Mouse (Mus musculus) forebrain, embryonic 13.5 days (tissue): ENCODE measurements at regions not wholly inside any gene's neighbourhood (a gene's known extent, or its start where the extent isn't known, plus 50 kb on each side); places are given as distances from the start of the nearest gene placed in this dataset.

Source experiments
- ATAC-seq: fragments of 200-750 bp; cut with Nextera tagmentation; 2 replicates; pipeline ENCODE4 v1.8.0; 2017
- H3K27ac ChIP-seq: fragments of 300-500 bp; sonication (generic); 2 replicates; pipeline ENCODE4 v1.5.1; 2015; ENCODE audit warnings: inconsistent platforms, mild to moderate bottlenecking, moderate library complexity
- H3K27me3 ChIP-seq: fragments of 300-500 bp; sonication (generic); 2 replicates; pipeline ENCODE4 v1.6.1; 2015; ENCODE audit warnings: mild to moderate bottlenecking, inconsistent platforms
- H3K36me3 ChIP-seq: fragments of 300-500 bp; sonication (generic); 2 replicates; pipeline ENCODE4 v1.6.1; 2015; ENCODE audit warnings: mild to moderate bottlenecking, inconsistent platforms; ENCODE audit not compliant: poor library complexity, severe bottlenecking
- H3K4me1 ChIP-seq: fragments of 300-500 bp; sonication (generic); 2 replicates; pipeline ENCODE4 v1.6.1; 2015; ENCODE audit warnings: inconsistent platforms
- H3K4me2 ChIP-seq: fragments of 300-500 bp; sonication (generic); 2 replicates; pipeline ENCODE4 v1.6.1; 2015; ENCODE audit warnings: inconsistent platforms, mild to moderate bottlenecking, moderate library complexity
- H3K4me3 ChIP-seq: fragments of 300-500 bp; sonication (generic); 2 replicates; pipeline ENCODE4 v1.5.1; 2015; ENCODE audit warnings: mild to moderate bottlenecking, inconsistent platforms
- H3K9ac ChIP-seq: fragments of 300-500 bp; sonication (generic); 2 replicates; pipeline ENCODE4 v1.6.1; 2015; ENCODE audit warnings: mild to moderate bottlenecking, inconsistent platforms
- H3K9me3 ChIP-seq: fragments of 300-500 bp; sonication (generic); replicated peaks from 2 replicates; pipeline ENCODE4 v1.6.1; 2016; ENCODE audit warnings: inconsistent platforms
- WGBS: fragments of 180-500 bp; shearing (Covaris S2); methylation state at CpG from one replicate; pipeline ENCODE4 v1.1.7; 2015; 5-methylcytosine and 5-hydroxymethylcytosine counted together

GRCm38 (mm10) chr14:102820663-102821062 is 161.8 kb downstream of the Kctd12 start:
- Histone ChIP-seq H3K9me3 (no peaks in the 10 kb centered on the region), H3K4me3 (no peak overlapping the region), H3K4me1 (no peaks in the 10 kb centered on the region), H3K36me3 (no peaks in the 10 kb centered on the region), H3K9ac (no peak overlapping the region), H3K27ac (no peak overlapping the region), H3K27me3 (no peaks in the 10 kb centered on the region), H3K4me2 (no peak overlapping the region)
- ATAC-seq: no peak
- 90% methylated on average over 5 of the region's 5 CpGs for WGBS

DNA sequence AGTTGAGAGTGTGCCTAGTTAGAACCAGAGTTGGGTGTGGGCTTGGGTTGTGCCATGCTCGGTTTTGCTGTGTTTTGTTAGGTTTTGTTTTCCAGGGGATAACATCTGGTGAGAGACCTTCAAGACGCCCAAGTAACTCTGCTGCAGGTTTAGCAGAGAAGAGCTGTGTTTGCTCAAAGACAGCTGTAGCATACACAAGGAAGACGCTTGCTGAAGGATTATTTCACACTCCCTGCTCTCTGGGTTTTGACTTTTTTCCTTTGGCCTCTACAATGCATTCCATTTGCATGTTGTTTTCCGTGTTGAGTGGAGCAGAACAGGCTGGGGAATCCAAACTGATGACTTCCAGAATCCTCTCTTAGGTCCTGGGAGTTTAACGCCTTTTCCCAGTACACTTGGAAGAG is 170.8 kb downstream of the Kctd12 start:
- no peaks in the 10 kb centered on the region for H3K27me3 ChIP-seq
- no peak overlapping the region for H3K9ac ChIP-seq
- no peak for ATAC-seq
- no peaks in the 10 kb centered on the region for H3K36me3 ChIP-seq
- H3K9me3 ChIP-seq: no peaks in the 10 kb centered on the region
- H3K4me3 ChIP-seq: no peak overlapping the region
- H3K27ac ChIP-seq: no peak overlapping the region
- H3K4me1 ChIP-seq: no peaks in the 10 kb centered on the region
- WGBS: 66% methylated on average over 5 of the region's 5 CpGs
- no peak overlapping the region for H3K4me2 ChIP-seq

DNA sequence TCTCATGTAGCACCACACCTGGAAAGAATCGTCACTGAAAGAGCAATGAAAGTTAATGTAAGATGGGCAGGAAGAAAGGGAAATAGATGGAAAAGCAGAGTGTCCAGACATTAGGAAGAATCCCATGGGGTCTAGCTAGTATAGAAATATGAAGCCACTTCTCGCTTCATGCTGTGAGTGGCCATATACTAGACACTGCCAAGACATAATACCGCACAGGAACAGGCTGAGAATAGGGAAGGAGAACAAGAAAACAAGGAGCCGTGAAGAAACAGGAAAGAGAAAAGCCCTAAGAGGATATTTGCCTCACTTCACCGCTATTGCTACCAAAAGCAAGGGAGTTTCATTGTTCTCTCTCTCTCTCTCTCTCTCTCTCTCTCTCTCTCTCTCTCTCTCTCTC is 171.4 kb downstream of the Kctd12 start:
- Histone ChIP-seq H3K27me3 (no peaks in the 10 kb centered on the region), H3K9me3 (no peaks in the 10 kb centered on the region), H3K36me3 (no peaks in the 10 kb centered on the region), H3K4me2 (no peak overlapping the region), H3K9ac (no peak overlapping the region), H3K27ac (no peak overlapping the region), H3K4me3 (no peak overlapping the region), H3K4me1 (no peaks in the 10 kb centered on the region)
- ATAC-seq: no peak
- 62% methylated on average over 5 of the region's 5 CpGs for WGBS

DNA sequence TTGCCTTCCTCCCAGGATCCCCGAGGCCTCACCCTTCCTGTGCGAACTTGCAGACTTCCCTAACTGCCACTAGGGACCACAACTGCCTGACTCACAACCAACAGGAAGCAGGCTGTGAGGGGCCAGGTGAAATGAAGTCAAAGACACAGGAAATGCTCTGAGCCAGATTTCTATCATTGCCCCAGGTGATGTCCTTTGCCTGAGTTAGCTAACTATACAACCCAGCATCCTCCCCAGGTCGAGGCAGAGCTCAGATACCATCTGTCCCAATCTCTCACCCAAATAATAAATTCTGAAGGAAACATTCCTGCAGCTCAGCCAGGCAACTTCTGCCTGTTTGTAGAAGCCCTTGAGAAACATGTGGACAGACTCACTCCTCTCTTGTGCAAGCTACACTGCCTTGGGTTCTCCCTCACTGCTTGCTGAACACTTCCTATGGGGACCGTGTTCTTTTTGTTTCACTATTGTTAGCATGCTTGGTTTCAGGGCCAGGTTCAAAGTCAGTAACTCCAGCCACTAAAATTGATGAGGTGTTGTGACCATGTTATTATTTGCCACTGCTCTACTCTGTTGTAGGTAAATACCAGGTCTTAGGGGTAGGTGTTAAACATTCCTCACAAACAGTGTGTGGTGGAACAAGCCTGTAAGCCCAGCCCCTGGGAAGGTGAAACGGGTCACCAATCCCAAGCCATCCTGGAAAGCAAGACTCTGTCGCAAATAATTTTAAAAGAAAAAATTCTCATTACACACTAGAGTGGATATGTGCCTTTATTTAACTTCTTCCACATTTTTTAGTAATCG is 172.1 kb downstream of the Kctd12 start:
- H3K9me3 ChIP-seq: no peaks in the 10 kb centered on the region
- no peak overlapping the region for H3K4me3 ChIP-seq
- no peak overlapping the region for H3K27ac ChIP-seq
- no peaks in the 10 kb centered on the region for H3K36me3 ChIP-seq
- H3K9ac ChIP-seq: no peak overlapping the region
- ATAC-seq: no peak
- H3K4me2 ChIP-seq: no peak overlapping the region
- WGBS: 82% methylated on average over 7 of the region's 7 CpGs
- no peaks in the 10 kb centered on the region for H3K4me1 ChIP-seq
- no peaks in the 10 kb centered on the region for H3K27me3 ChIP-seq

- H3K4me1 ChIP-seq: no peaks in the 10 kb centered on the region
- H3K4me2 ChIP-seq: no peak overlapping the region
- no peak overlapping the region for H3K4me3 ChIP-seq
- H3K9me3 ChIP-seq: no peaks in the 10 kb centered on the region
- no peak for ATAC-seq
- no peaks in the 10 kb centered on the region for H3K27me3 ChIP-seq
- 76% methylated on average over 21 of the region's 21 CpGs for WGBS
- no peak overlapping the region for H3K27ac ChIP-seq
- H3K36me3 ChIP-seq: no peaks in the 10 kb centered on the region
- no peak overlapping the region for H3K9ac ChIP-seq
Measured at GRCm38 (mm10) chr14:102805936-102806923, 176.2 kb downstream of the Kctd12 start.

GRCm38 (mm10) chr14:102795676-102796075 is 186.8 kb downstream of the Kctd12 start:
- H3K27ac ChIP-seq: no peak overlapping the region
- H3K4me2 ChIP-seq: no peak overlapping the region
- no peaks in the 10 kb centered on the region for H3K9me3 ChIP-seq
- WGBS: 81% methylated on average over 2 of the region's 2 CpGs
- no peak overlapping the region for H3K9ac ChIP-seq
- no peaks in the 10 kb centered on the region for H3K36me3 ChIP-seq
- no peak overlapping the region for H3K4me3 ChIP-seq
- H3K4me1 ChIP-seq: no peaks in the 10 kb centered on the region
- no peaks in the 10 kb centered on the region for H3K27me3 ChIP-seq
- no peak for ATAC-seq

DNA sequence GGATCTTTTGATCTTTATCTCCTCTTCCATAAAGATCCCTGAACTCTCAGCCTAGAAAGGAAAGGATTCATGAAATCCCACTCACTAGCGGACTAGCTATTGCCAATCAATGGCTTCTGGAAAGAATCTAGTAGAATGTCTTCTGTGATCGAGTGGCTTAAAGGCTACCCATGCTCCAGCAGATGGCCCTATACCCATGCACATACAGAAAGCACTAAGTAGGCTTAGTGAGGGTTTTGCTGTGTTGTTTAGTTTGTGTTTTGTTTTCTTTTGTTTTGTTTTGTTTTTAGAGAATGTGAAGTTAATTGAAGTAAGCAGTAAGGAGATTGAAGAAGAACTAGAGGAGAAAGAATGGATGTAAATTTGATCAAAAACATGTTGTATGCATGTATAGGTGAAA is 187.5 kb downstream of the Kctd12 start:
- WGBS: 89% methylated on average over 2 of the region's 2 CpGs
- Histone ChIP-seq H3K36me3 (no peaks in the 10 kb centered on the region), H3K4me1 (no peaks in the 10 kb centered on the region), H3K9me3 (no peaks in the 10 kb centered on the region), H3K4me3 (no peak overlapping the region), H3K4me2 (no peak overlapping the region), H3K9ac (no peak overlapping the region), H3K27ac (no peak overlapping the region), H3K27me3 (no peaks in the 10 kb centered on the region)
- no peak for ATAC-seq

GRCm38 (mm10) chr14:102793753-102794152 is 188.7 kb downstream of the Kctd12 start:
- Histone ChIP-seq H3K27ac (no peak overlapping the region), H3K36me3 (no peaks in the 10 kb centered on the region), H3K9ac (no peak overlapping the region), H3K27me3 (no peaks in the 10 kb centered on the region), H3K4me3 (no peak overlapping the region), H3K4me1 (no peaks in the 10 kb centered on the region), H3K4me2 (no peak overlapping the region), H3K9me3 (no peaks in the 10 kb centered on the region)
- 90% methylated on average over 7 of the region's 7 CpGs for WGBS
- ATAC-seq: no peak

DNA sequence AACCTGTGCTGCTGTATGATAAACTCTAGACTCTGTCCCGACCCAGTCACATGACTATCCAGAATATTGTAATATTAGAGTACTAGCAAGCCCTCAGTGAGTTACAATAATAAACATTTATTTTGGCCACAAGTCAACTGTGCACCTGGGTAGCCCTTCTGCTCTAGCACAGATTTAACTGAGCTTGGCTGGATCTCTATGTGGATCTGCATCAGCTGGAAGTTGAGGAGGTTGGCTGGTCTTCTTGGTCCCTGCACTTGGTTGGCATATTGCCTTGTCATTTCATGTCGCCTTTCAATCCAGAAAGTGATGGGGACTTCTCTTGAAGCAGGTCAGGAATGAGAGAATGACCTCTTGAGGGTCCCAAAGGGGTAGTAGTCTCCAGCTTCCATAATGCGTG is 191.5 kb downstream of the Kctd12 start:
- no peaks in the 10 kb centered on the region for H3K27me3 ChIP-seq
- no peaks in the 10 kb centered on the region for H3K4me1 ChIP-seq
- ATAC-seq: no peak
- H3K36me3 ChIP-seq: no peaks in the 10 kb centered on the region
- no peak overlapping the region for H3K9ac ChIP-seq
- H3K27ac ChIP-seq: no peak overlapping the region
- H3K4me3 ChIP-seq: no peak overlapping the region
- 91% methylated on average over 3 of the region's 3 CpGs for WGBS
- H3K4me2 ChIP-seq: no peak overlapping the region
- H3K9me3 ChIP-seq: no peaks in the 10 kb centered on the region

DNA sequence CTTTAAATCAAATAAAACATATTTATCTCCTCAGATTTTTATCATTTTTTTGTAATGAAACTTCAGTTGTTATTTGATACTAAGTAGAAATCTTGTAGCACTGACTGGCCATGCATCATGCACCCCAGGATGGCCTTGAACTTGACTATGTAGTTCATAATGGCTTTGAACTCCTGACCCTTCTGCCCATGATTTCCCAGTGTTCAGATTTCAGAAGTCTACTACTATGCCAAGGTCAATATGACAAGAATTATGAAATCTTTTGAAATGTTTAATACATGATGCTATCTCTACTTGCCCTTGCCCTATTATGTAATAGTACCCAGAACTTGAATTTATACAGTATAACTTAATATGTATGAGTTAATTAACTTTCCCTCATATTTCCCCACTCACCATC is 200.2 kb downstream of the Kctd12 start:
- Histone ChIP-seq H3K36me3 (no peaks in the 10 kb centered on the region), H3K9me3 (no peaks in the 10 kb centered on the region), H3K4me3 (no peak overlapping the region), H3K4me2 (no peak overlapping the region), H3K9ac (no peak overlapping the region), H3K4me1 (no peaks in the 10 kb centered on the region), H3K27ac (no peak overlapping the region), H3K27me3 (no peaks in the 10 kb centered on the region)
- ATAC-seq: no peak

GRCm38 (mm10) chr14:102769716-102770115 is 212.7 kb downstream of the Kctd12 start:
- Histone ChIP-seq H3K4me1 (no peaks in the 10 kb centered on the region), H3K27me3 (no peaks in the 10 kb centered on the region), H3K36me3 (no peaks in the 10 kb centered on the region), H3K4me3 (no peak overlapping the region), H3K9me3 (no peaks in the 10 kb centered on the region), H3K9ac (no peak overlapping the region), H3K4me2 (no peak overlapping the region), H3K27ac (no peak overlapping the region)
- WGBS: 73% methylated on average over 3 of the region's 3 CpGs
- ATAC-seq: no peak

DNA sequence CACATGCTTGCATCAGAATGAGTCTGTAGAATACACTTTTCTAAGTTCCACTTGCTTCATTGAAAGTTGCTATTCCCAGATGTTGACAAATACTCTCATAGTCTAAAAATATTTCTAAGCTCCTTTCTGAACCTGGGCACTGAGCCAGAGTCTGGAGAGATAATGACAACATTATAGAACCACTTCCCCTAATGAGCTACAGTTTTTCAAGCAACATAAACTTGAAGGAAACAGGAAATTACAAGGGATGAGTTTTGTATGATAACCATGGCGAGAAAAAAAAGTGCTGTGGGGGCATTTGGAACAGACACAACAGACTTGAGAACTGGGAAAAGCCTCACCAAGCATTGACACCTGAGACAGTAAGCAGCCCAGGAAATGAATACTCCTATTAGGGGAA is 233.8 kb downstream of the Kctd12 start:
- Histone ChIP-seq H3K4me3 (no peak overlapping the region), H3K27me3 (no peaks in the 10 kb centered on the region)

More for the DNA sequence above, 233.8 kb downstream of the Kctd12 start:
- 74% methylated on average over 1 of the region's 1 CpGs for WGBS
- H3K4me2 ChIP-seq: no peak overlapping the region
- no peaks in the 10 kb centered on the region for H3K36me3 ChIP-seq
- no peak overlapping the region for H3K9ac ChIP-seq
- H3K4me1 ChIP-seq: no peaks in the 10 kb centered on the region
- H3K9me3 ChIP-seq: no peaks in the 10 kb centered on the region
- ATAC-seq: no peak
- H3K27ac ChIP-seq: no peak overlapping the region
